Mouse (Mus musculus) midbrain, embryonic 14.5 days (tissue): ENCODE measurements around the gene Tlr12. TPM values are rescaled to one million over a fixed set of nuclear protein-coding genes. Genes with fewer than 3 reads are reported as not detected.
A peak's percentile ranks its signal among the peaks of the same experiment; 100 is the strongest.
"Not testable (repeated sequence)": the region's sequence is repeated elsewhere in the genome, so short reads cannot be mapped to it uniquely, and the experiment has no call there.

Source experiments
- ATAC-seq: fragments of 200-750 bp; cut with Nextera tagmentation; 2 replicates; pipeline ENCODE4 v1.8.0; 2017; ENCODE audit warnings: moderate number of reproducible peaks, moderate library complexity; ENCODE audit not compliant: low FRiP score, low TSS enrichment
- DNase-seq: peaks from one replicate; pipeline ENCODE4 v3.0.0-alpha.2; 2015
- H3K27ac ChIP-seq: fragments of 300-500 bp; sonication (generic); replicated peaks from 2 replicates; pipeline ENCODE4 v1.5.1; 2014; ENCODE audit warnings: mild to moderate bottlenecking, low read depth, low read length, moderate library complexity
- H3K27me3 ChIP-seq: fragments of 300-500 bp; sonication (generic); 2 replicates; pipeline ENCODE4 v1.6.1; 2014; ENCODE audit warnings: low read length, control low read depth, mixed read lengths; ENCODE audit not compliant: control insufficient read depth, insufficient read depth
- H3K36me3 ChIP-seq: fragments of 300-500 bp; sonication (generic); 2 replicates; pipeline ENCODE4 v1.6.1; 2014; ENCODE audit warnings: low read length, control low read depth; ENCODE audit not compliant: control insufficient read depth, insufficient read depth
- H3K4me1 ChIP-seq: fragments of 300-500 bp; sonication (generic); 2 replicates; pipeline ENCODE4 v1.6.1; 2014; ENCODE audit warnings: mild to moderate bottlenecking, antibody characterized with exemption, low read length, control low read depth; ENCODE audit not compliant: control insufficient read depth, insufficient read depth
- H3K4me2 ChIP-seq: fragments of 300-500 bp; sonication (generic); 2 replicates; pipeline ENCODE4 v1.6.1; 2014; ENCODE audit warnings: mild to moderate bottlenecking, low read length, moderate library complexity
- H3K4me3 ChIP-seq: fragments of 300-500 bp; sonication (generic); replicated peaks from 2 replicates; pipeline ENCODE4 v1.5.1; 2014; ENCODE audit warnings: low read depth, low read length
- H3K9ac ChIP-seq: fragments of 300-500 bp; sonication (generic); replicated peaks from 2 replicates; pipeline ENCODE4 v1.6.1; 2014; ENCODE audit warnings: mild to moderate bottlenecking, low read length, moderate library complexity
- H3K9me3 ChIP-seq: fragments of 300-500 bp; sonication (generic); 2 replicates; pipeline ENCODE4 v1.6.1; 2016; ENCODE audit warnings: low read length, control low read depth, mixed read lengths; ENCODE audit not compliant: control insufficient read depth
- WGBS: fragments of 180-500 bp; shearing (Covaris S2); extraction: QIAGEN DNeasy Blood & Tissue Kit; methylation state at CpG from one replicate; pipeline ENCODE4 v1.1.7; 2014; 5-methylcytosine and 5-hydroxymethylcytosine counted together
- polyA plus RNA-seq: library from polyadenylated mRNA; unstranded; fragments of >200 nt; fragmentation: Nextera tagmentation; extraction: Ambion mirVana; gene quantifications from 2 replicates; pipeline ENCODE4 v1.2.1, GENCODE M21; 2014

Tlr12 gene
- 0.61 and 1.2 TPM in 2 replicates for polyA plus RNA-seq

DNA sequence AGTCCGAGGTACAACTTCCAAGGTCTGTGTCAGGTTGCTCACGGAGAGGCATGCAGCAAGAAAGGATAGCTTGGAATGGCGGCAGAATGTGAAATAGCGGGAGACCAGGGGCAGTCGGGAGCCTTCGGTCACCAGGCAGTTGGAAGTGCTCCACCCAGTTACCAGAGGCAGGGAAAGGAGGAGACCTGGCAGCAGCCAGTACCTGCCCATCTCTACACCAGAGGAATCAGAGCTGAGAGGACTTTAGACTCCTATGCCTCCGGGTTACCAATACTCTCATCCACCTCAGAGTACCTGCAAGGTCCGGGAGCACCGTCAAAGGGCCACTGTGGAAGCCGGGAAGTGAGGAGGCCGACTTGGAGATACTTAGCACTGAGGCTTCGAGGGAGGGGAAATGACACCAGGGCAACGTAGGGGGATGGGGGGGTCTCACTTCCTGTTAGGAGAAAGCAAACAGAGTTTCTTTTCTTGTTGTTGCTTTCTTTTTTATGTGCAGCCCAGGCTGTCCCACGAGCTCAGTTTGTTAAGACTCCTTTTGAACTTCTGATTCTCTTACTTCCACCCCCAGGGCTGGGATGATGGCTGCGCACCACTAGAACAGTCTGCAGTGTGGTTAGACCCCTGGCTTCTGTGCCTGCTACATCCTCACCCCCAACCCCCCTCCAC, at the start of gene Tlr12:
Tlr12 (minus strand) TSS at position 374 of the 666 bp plus-strand sequence.
- H3K9ac ChIP-seq, result no peak within 1 kb of the TSS
- WGBS, result 74% methylated on average over 15 of the region's 15 CpGs
- no peak for ATAC-seq

GRCm38 (mm10) chr4:128667195-128667594, 48.8 kb upstream of the Tlr12 start:
- H3K9ac ChIP-seq, H3K27me3 ChIP-seq, H3K4me3 ChIP-seq, H3K4me1 ChIP-seq, H3K9me3 ChIP-seq, DNase-seq, ATAC-seq, H3K36me3 ChIP-seq, H3K4me2 ChIP-seq, H3K27ac ChIP-seq: not testable (repeated sequence)
- WGBS, result 81% methylated on average over 4 of the region's 4 CpGs

More for the DNA sequence above, at the start of gene Tlr12:
- no peaks in the 10 kb centered on the region for H3K36me3 ChIP-seq
- no peaks in the 10 kb centered on the region for H3K27me3 ChIP-seq
- no peak within 1 kb of the TSS for H3K4me3 ChIP-seq
- no peak for DNase-seq
- H3K4me2 ChIP-seq, result no peak within 1 kb of the TSS
- H3K27ac ChIP-seq, result no peak within 1 kb of the TSS
- no peaks in the 10 kb centered on the region for H3K9me3 ChIP-seq
- no peaks in the 10 kb centered on the region for H3K4me1 ChIP-seq

GRCm38 (mm10) chr4:128666362-128666761, 47.9 kb upstream of the Tlr12 start:
- not testable (repeated sequence) for ATAC-seq, H3K27ac ChIP-seq, H3K9ac ChIP-seq, H3K4me1 ChIP-seq, H3K36me3 ChIP-seq, H3K9me3 ChIP-seq, H3K4me2 ChIP-seq, H3K4me3 ChIP-seq, DNase-seq, H3K27me3 ChIP-seq
- 72% methylated on average over 7 of the region's 7 CpGs for WGBS

DNA sequence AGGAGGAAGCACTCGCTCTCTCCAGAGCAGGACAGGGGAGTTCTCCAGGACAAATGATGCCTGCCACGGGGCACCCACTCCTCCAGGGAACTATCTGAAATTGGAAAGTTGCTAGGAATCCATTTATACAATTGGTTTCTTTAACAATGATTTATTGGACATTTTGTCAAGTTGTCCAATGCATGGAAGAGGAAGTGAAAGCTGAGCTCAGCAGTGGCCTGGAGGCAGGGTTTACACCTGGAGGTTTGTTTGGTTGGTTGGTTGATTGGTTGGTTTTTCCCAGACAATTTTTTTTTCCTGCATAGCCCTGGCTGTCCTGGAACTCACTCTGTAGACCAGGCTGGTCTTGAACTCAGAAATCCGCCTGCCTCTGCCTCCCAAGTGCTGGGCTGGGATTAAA, 45.6 kb upstream of the Tlr12 start:
- H3K36me3 ChIP-seq, result no peaks in the 10 kb centered on the region
- no peaks in the 10 kb centered on the region for H3K4me1 ChIP-seq
- H3K4me3 ChIP-seq, result no peak overlapping the region
- no peak overlapping the region for H3K4me2 ChIP-seq
- no peak for DNase-seq
- no peak for ATAC-seq
- H3K27ac ChIP-seq, result no peak overlapping the region
- WGBS, result 86% methylated on average over 3 of the region's 3 CpGs
- H3K27me3 ChIP-seq, result no peaks in the 10 kb centered on the region
- no peak overlapping the region for H3K9ac ChIP-seq
- no peaks in the 10 kb centered on the region for H3K9me3 ChIP-seq

- no peaks in the 10 kb centered on the region for H3K9me3 ChIP-seq
- no peak overlapping the region for H3K27ac ChIP-seq
- H3K4me3 ChIP-seq, result no peak overlapping the region
- peaks cover 13% of the 10 kb centered on the region for H3K4me1 ChIP-seq
- no peaks in the 10 kb centered on the region for H3K27me3 ChIP-seq
- ATAC-seq (no peak), DNase-seq (no peak)
- H3K4me2 ChIP-seq, result no peak overlapping the region
- WGBS, result 87% methylated on average over 8 of the region's 8 CpGs
- no peak overlapping the region for H3K9ac ChIP-seq
- no peaks in the 10 kb centered on the region for H3K36me3 ChIP-seq
These were observed 42.6 kb upstream of the Tlr12 start for GRCm38 (mm10) chr4:128661063-128661462.

DNA sequence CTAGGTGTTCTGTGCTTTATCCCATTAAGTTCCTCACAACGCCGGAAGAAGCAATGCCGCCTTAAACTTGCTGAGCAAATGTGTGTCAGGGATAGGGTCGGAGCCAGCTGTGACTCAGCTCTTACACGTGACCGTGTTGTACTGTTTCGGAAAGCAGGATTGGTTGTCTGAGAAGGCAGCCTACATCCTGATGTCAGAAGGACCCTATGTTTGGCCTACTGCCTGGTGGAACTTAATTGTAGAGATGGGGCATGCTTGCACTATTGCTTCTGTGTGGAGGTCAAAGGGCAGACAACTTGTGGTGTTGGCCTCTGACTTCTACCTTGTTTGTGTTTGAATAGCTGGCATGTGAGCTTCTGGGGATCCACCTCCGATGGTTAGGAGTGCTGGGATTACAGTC, 41.8 kb upstream of the Tlr12 start:
- Histone ChIP-seq H3K4me2 (no peak overlapping the region), H3K27ac (no peak overlapping the region), H3K4me1 (peaks cover 18% of the 10 kb centered on the region), H3K9ac (no peak overlapping the region), H3K27me3 (no peaks in the 10 kb centered on the region), H3K9me3 (no peaks in the 10 kb centered on the region), H3K4me3 (no peak overlapping the region), H3K36me3 (no peaks in the 10 kb centered on the region)
- ATAC-seq, result no peak
- no peak for DNase-seq
- WGBS, result 88% methylated on average over 8 of the region's 8 CpGs

DNA sequence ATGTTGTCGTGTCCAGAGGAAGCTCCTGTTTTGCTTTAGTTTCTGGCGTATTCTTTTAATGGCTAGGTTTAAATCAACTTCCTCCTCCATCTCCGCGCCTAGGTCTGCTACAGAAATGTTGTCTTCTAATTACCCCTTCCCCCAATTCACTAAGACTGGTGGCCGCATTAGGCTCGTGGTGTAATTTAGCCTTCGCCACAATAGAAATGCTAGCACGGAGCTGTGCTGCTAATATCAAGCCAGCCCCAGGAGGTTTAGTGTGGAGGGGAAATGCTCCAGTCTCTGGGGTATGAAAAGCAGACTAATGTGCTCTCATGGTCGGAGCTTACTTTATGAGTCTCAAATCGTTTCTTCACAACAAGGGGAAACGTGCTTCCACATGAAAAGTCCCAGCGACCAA, 37.0 kb upstream of the Tlr12 start:
- Histone ChIP-seq H3K27ac (peak overlapping the region; percentile 84), H3K9me3 (no peaks in the 10 kb centered on the region), H3K4me1 (peaks cover 31% of the 10 kb centered on the region), H3K9ac (peak overlapping the region; percentile 75), H3K4me2 (peak overlapping the region; percentile 83), H3K36me3 (no peaks in the 10 kb centered on the region), H3K4me3 (peak overlapping the region; percentile 70), H3K27me3 (no peaks in the 10 kb centered on the region)
- WGBS, result 7% methylated on average over 12 of the region's 12 CpGs
- peak; percentile 56 for DNase-seq
- ATAC-seq, result no peak

GRCm38 (mm10) chr4:128654505-128655381, 36.3 kb upstream of the Tlr12 start, which contains the start of gene Phc2:
Gene Phc2 (plus strand): TSS chr4:128654702.
- H3K9ac ChIP-seq, result peak within 1 kb of the TSS; percentile 75
- H3K9me3 ChIP-seq, result no peaks in the 10 kb centered on the region
- peak within 1 kb of the TSS; percentile 84 for H3K27ac ChIP-seq
- H3K4me2 ChIP-seq, result peak within 1 kb of the TSS; percentile 83
- no peaks in the 10 kb centered on the region for H3K36me3 ChIP-seq
- ATAC-seq (peak; percentile 99), DNase-seq (peak; percentile 97)
- under 1% methylated on average over 84 of the region's 85 CpGs for WGBS
- peaks cover 31% of the 10 kb centered on the region for H3K4me1 ChIP-seq
- H3K4me3 ChIP-seq, result peak within 1 kb of the TSS; percentile 70
- H3K27me3 ChIP-seq, result no peaks in the 10 kb centered on the region
